Mouse (Mus musculus) stomach, embryonic 14.5 days (tissue): ENCODE data around the gene Rere. TPM values are rescaled to one million over a fixed set of nuclear protein-coding genes. Genes with fewer than 3 reads are reported as not detected.

Experiments used
- ATAC-seq: fragments of 200-750 bp; cut with Nextera tagmentation; 2 replicates; pipeline ENCODE4 v1.8.0; 2017; ENCODE audit warnings: low read depth, moderate TSS enrichment; ENCODE audit not compliant: insufficient number of reproducible peaks, insufficient read depth, low FRiP score
- H3K27ac ChIP-seq: fragments of 300-500 bp; sonication (generic); 2 replicates; pipeline ENCODE4 v1.5.1; 2014; ENCODE audit warnings: mild to moderate bottlenecking, low read length, moderate library complexity, mixed read lengths
- H3K27me3 ChIP-seq: fragments of 300-500 bp; sonication (generic); 2 replicates; pipeline ENCODE4 v1.6.1; 2014; ENCODE audit warnings: low read length, control low read depth, mixed read lengths; ENCODE audit not compliant: control insufficient read depth, insufficient read depth
- H3K36me3 ChIP-seq: fragments of 300-500 bp; sonication (generic); 2 replicates; pipeline ENCODE4 v1.6.1; 2014; ENCODE audit warnings: mild to moderate bottlenecking, control low read depth, low read length, moderate library complexity, mixed read lengths; ENCODE audit not compliant: control insufficient read depth, insufficient read depth
- H3K4me1 ChIP-seq: fragments of 300-500 bp; sonication (generic); 2 replicates; pipeline ENCODE4 v1.6.1; 2014; ENCODE audit warnings: low read length, control low read depth, mixed read lengths; ENCODE audit not compliant: control insufficient read depth, insufficient read depth
- H3K4me2 ChIP-seq: fragments of 300-500 bp; sonication (generic); replicated peaks from 2 replicates; pipeline ENCODE4 v1.6.1; 2014; ENCODE audit warnings: low read depth, low read length, control low read depth
- H3K4me3 ChIP-seq: fragments of 300-500 bp; sonication (generic); 2 replicates; pipeline ENCODE4 v1.5.1; 2014; ENCODE audit warnings: low read depth, low read length, control low read depth
- H3K9ac ChIP-seq: fragments of 300-500 bp; sonication (generic); replicated peaks from 2 replicates; pipeline ENCODE4 v1.6.1; 2014; ENCODE audit warnings: low read depth, mild to moderate bottlenecking, control low read depth, low read length, moderate library complexity, mixed read lengths
- H3K9me3 ChIP-seq: fragments of 300-500 bp; sonication (generic); 2 replicates; pipeline ENCODE4 v1.6.1; 2016; ENCODE audit warnings: low read depth, low read length, control low read depth; ENCODE audit not compliant: control insufficient read depth
- WGBS: fragments of 180-500 bp; shearing (Covaris S2); extraction: QIAGEN DNeasy Blood & Tissue Kit; methylation state at CpG from one replicate; pipeline ENCODE4 v1.1.7; 2014; 5-methylcytosine and 5-hydroxymethylcytosine counted together
- polyA plus RNA-seq: library from polyadenylated mRNA; unstranded; fragments of >200 nt; fragmentation: Nextera tagmentation; extraction: Ambion mirVana; gene quantifications from 2 replicates; pipeline ENCODE4 v1.2.1, GENCODE M21; 2014

Rere gene
- polyA plus RNA-seq, 1 experiment from 2014 or later, result 41.1 TPM

GRCm38 (mm10) chr4:150588300-150588621 is 306.8 kb downstream of the Rere start:
- Histone ChIP-seq H3K9ac (no peak overlapping the region), H3K4me1 (peaks cover 70% of the 10 kb centered on the region), H3K9me3 (no peaks in the 10 kb centered on the region), H3K27me3 (no peaks in the 10 kb centered on the region), H3K36me3 (no peaks in the 10 kb centered on the region), H3K27ac (no peak overlapping the region), H3K4me3 (no peak overlapping the region), H3K4me2 (no peak overlapping the region)
- ATAC-seq, result no peak
- WGBS, result 54% methylated on average over 2 of the region's 2 CpGs

GRCm38 (mm10) chr4:150590621-150591282 is 309.3 kb downstream of the Rere start:
- peak overlapping the region; percentile 18; the same call in 1 of the 2 replicates for H3K27ac ChIP-seq
- no peak overlapping the region for H3K4me2 ChIP-seq
- no peak overlapping the region for H3K4me3 ChIP-seq
- H3K27me3 ChIP-seq, result no peaks in the 10 kb centered on the region
- 34% methylated on average over 3 of the region's 3 CpGs for WGBS
- no peaks in the 10 kb centered on the region for H3K9me3 ChIP-seq
- no peak overlapping the region for H3K9ac ChIP-seq
- H3K4me1 ChIP-seq, result peaks cover 56% of the 10 kb centered on the region
- ATAC-seq, result no peak
- H3K36me3 ChIP-seq, result no peaks in the 10 kb centered on the region

GRCm38 (mm10) chr4:150591602-150592001 is 310.2 kb downstream of the Rere start:
- ATAC-seq, result no peak
- no peaks in the 10 kb centered on the region for H3K27me3 ChIP-seq
- no peak overlapping the region for H3K9ac ChIP-seq
- no peak overlapping the region for H3K4me2 ChIP-seq
- WGBS, result 39% methylated on average over 4 of the region's 4 CpGs
- H3K27ac ChIP-seq, result peak overlapping the region; percentile 18; the same call in 1 of the 2 replicates
- no peaks in the 10 kb centered on the region for H3K9me3 ChIP-seq
- H3K36me3 ChIP-seq, result no peaks in the 10 kb centered on the region
- peaks cover 52% of the 10 kb centered on the region for H3K4me1 ChIP-seq
- no peak overlapping the region for H3K4me3 ChIP-seq

GRCm38 (mm10) chr4:150592087-150592486 is 310.6 kb downstream of the Rere start:
- ATAC-seq, result no peak
- Histone ChIP-seq H3K27ac (peak overlapping the region; percentile 18; the same call in 1 of the 2 replicates), H3K4me3 (no peak overlapping the region), H3K4me1 (peaks cover 47% of the 10 kb centered on the region), H3K36me3 (no peaks in the 10 kb centered on the region), H3K9ac (no peak overlapping the region), H3K27me3 (no peaks in the 10 kb centered on the region), H3K9me3 (no peaks in the 10 kb centered on the region), H3K4me2 (no peak overlapping the region)
- 48% methylated on average over 6 of the region's 6 CpGs for WGBS

GRCm38 (mm10) chr4:150593473-150594217 is 312.2 kb downstream of the Rere start:
- Histone ChIP-seq H3K9me3 (no peaks in the 10 kb centered on the region), H3K27ac (no peak overlapping the region), H3K4me3 (no peak overlapping the region), H3K27me3 (no peaks in the 10 kb centered on the region), H3K36me3 (no peaks in the 10 kb centered on the region), H3K4me2 (no peak overlapping the region), H3K4me1 (peaks cover 48% of the 10 kb centered on the region), H3K9ac (no peak overlapping the region)
- ATAC-seq, result no peak
- WGBS, result 62% methylated on average over 4 of the region's 4 CpGs

GRCm38 (mm10) chr4:150594298-150594829 is 312.9 kb downstream of the Rere start:
- no peak overlapping the region for H3K9ac ChIP-seq
- no peaks in the 10 kb centered on the region for H3K36me3 ChIP-seq
- H3K27ac ChIP-seq, result no peak overlapping the region
- H3K4me1 ChIP-seq, result peaks cover 49% of the 10 kb centered on the region
- H3K4me2 ChIP-seq, result no peak overlapping the region
- no peaks in the 10 kb centered on the region for H3K27me3 ChIP-seq
- ATAC-seq, result no peak
- H3K4me3 ChIP-seq, result no peak overlapping the region
- H3K9me3 ChIP-seq, result no peaks in the 10 kb centered on the region
- WGBS, result 83% methylated on average over 4 of the region's 4 CpGs

GRCm38 (mm10) chr4:150595071-150595470 is 313.6 kb downstream of the Rere start:
- no peak overlapping the region for H3K4me3 ChIP-seq
- peaks cover 52% of the 10 kb centered on the region for H3K4me1 ChIP-seq
- H3K9ac ChIP-seq, result no peak overlapping the region
- no peak overlapping the region for H3K4me2 ChIP-seq
- 55% methylated on average over 3 of the region's 3 CpGs for WGBS
- H3K27ac ChIP-seq, result no peak overlapping the region
- ATAC-seq, result no peak
- H3K9me3 ChIP-seq, result no peaks in the 10 kb centered on the region
- no peaks in the 10 kb centered on the region for H3K27me3 ChIP-seq
- H3K36me3 ChIP-seq, result no peaks in the 10 kb centered on the region

- H3K4me1 ChIP-seq, result peaks cover 43% of the 10 kb centered on the region
- H3K9me3 ChIP-seq, result no peaks in the 10 kb centered on the region
- H3K4me3 ChIP-seq, result no peak overlapping the region
- no peaks in the 10 kb centered on the region for H3K27me3 ChIP-seq
- H3K36me3 ChIP-seq, result no peaks in the 10 kb centered on the region
- 70% methylated on average over 5 of the region's 5 CpGs for WGBS
- no peak for ATAC-seq
- H3K9ac ChIP-seq, result no peak overlapping the region
- H3K27ac ChIP-seq, result no peak overlapping the region
- H3K4me2 ChIP-seq, result no peak overlapping the region
Observed at GRCm38 (mm10) chr4:150595991-150596390, 314.5 kb downstream of the Rere start.
